Mouse (Mus musculus) left cerebral cortex, postnatal 25 days (tissue): ENCODE measurements around the gene Csad. TPM values are rescaled to one million over a fixed set of nuclear protein-coding genes. Genes with fewer than 3 reads are reported as not detected.

Experiments
- DNase-seq, 2 experiments: peaks; one replicate each; pipeline ENCODE4 v3.0.0; 2022; ENCODE audit warnings: low spot score in 2 of 2, mixed read lengths in 1 of 2
- intact Hi-C: fragments of 180-260 bp; cut with DNase I; formaldehyde crosslinking; loops from one replicate; pipeline ENCODE4 v1.15.1; 2025
- total RNA-seq, 2 experiments: library from RNA; stranded (reverse); gene quantifications; 2 replicates each; pipeline ENCODE4 v1.2.3; 2021

Gene Csad
- total RNA-seq = 10 to 100 TPM; 28.4 to 32.1 TPM

DNA sequence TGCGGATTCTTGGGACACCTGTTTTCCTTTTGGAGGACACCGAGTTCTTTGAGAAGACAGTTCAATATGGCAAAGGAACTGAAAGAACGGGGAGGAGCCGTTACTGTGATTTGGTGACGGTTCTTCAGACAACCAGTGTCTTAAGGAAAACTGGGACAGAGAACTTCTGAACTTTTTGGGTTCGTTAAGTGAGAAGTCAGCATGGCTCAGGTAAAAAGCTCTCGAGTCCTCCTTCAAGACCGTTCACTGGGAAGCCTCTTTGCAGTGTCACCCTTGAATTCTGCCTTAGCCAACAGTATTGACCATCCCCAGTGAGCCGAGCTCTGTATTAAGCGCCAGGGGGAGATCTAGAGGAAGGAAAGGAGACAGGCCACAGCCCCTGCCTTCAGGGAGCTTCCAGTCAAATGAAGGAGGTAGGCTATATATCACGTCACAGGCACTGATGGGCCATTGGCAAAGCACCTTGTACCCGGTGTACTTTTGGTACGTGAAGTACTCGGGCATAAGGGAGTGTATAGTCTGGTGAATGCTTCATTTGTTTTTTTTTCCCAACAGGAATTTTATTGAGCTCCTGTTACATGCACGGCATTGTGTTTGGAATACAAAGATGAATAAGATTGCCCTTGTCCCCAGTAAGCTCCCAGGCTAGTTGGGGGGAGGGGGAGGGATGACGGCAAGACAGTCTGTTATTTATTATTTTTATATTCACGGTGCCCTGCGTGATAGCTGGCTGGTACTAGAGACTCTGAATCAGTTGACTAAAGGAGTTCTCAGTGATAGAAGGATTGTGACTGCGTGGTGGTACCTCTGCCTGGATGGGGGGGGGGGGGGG, at the start of gene Csad:
Gene Csad (minus strand): TSS at position 51 of the 832 bp plus-strand sequence.
- no peak for DNase-seq
- intact Hi-C loops = loop anchor here (5.0 kb wide), 1 partner anchor 58 kb away; no protein-coding TSS in a partner anchor

DNA sequence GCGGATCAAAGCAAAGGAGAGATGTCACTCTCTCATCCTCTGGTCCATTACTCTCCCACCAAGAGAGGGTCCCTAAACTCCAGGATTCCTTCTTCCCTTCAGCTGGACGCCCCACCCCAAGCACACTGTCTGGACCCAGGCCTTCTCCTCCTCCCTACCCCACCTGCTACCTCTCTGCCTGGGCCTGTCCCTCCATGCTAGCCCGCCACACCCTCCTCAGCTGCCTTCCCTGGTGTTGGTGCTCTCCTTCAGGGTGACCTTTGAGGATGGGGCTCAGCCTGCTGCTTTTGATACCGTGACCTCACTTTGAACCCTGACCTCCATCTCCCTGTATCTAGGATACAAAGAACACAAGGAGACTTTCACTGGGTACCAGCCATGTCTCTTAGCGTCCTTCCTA, 46.0 kb upstream of the Csad start:
- intact Hi-C loops = no loop called here
- DNase-seq = no peak

DNA sequence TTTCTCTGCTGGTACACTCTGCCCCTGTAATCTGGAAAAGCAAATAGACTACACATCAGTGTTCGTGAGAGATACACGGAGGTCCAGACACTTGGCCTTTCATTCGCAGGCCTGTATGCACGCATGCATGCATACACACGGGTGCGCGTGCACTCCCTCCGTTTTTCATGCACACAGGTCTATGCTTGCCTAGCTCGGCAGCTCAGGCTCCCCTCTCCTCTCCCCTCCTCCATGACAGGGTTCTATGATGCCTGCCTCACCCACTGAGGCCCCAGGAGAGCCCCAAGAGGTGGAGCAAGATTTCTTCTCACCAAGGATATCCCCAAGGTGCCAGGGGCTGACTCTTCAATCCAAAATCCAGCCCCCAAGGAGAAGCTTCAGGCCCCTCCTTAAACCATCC, 45.4 kb upstream of the Csad start:
- intact Hi-C loops = no loop called here
- DNase-seq = no peak

DNA sequence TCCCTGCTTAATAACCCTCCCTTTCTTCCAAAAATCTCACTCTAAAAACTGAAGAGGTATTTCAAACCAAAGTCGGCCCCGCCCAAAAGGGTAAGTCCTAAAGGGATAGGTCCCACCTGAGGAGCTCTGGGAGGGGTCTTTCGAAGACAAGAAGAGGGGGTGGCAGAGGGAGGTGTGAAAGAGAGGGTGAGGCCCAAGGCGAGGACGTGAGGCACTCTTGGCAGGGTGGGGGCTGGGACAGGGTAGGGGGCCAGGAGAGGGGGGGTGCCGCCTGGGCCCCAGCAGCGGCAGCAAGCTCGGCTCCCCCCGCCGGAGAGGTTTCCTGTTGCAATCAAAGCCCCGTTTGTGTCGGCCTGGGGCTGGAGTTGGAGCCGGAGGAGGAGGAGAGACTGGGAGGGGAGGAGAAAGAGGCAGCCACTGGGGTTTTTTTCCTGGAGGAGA, 44.7 kb upstream of the Csad start:
- DNase-seq = peak; percentile 21 to 43
- intact Hi-C loops = no loop called here

- no peak for DNase-seq
- intact Hi-C loops = no loop called here
Measured at GRCm38 (mm10) chr15:102248812-102249191, 44.3 kb upstream of the Csad start.

DNA sequence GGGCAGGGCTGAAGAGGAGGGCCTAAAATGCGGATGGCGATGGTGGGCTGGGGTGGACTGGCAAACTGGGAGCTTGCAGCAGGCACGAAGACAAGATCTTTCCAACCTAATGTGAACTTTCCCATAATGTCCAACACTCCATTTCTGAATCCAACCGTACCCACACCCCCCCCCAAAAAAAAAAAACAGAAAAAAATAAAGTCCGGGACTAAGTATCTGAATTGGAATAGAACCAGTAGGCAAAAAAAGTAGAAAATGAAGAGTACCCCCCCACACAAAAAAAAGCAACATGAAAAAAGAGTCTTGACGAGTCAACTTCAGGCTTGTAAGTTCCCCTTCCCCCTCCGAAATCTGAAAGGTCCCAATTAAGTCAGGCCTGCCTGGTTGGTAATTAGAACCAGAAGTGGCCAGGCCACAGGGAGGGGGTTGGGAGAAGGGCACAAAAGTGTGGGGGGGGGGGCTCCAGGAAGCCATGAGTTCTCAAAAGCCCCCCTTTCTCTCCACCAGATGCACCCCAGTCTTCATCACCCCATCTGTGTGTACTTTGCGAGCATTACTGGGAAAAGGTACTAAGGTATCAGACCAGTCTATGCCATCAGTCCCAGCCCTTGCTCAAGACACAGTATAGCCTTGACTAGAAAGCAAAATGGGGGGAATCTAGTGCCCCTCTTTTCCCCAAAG, 43.7 kb upstream of the Csad start:
- intact Hi-C loops = no loop called here
- DNase-seq = no peak

GRCm38 (mm10) chr15:102247252-102248130, 43.0 kb upstream of the Csad start:
- intact Hi-C loops = no loop called here
- peak in 1 of 2 experiments; percentile 28 for DNase-seq

GRCm38 (mm10) chr15:102246866-102247251, 42.3 kb upstream of the Csad start:
- DNase-seq = peak; percentile 85 to 93
- intact Hi-C loops = loop anchor here (1.0 kb wide), 1 partner anchor 44 kb away; the partner anchor contains the start of gene Zfp740

GRCm38 (mm10) chr15:102245891-102246741, 41.6 kb upstream of the Csad start:
- DNase-seq = peak; percentile 79 to 85
- intact Hi-C loops = loop anchor here (1.0 kb wide), 1 partner anchor 43 kb away; the partner anchor contains the start of gene Zfp740

DNA sequence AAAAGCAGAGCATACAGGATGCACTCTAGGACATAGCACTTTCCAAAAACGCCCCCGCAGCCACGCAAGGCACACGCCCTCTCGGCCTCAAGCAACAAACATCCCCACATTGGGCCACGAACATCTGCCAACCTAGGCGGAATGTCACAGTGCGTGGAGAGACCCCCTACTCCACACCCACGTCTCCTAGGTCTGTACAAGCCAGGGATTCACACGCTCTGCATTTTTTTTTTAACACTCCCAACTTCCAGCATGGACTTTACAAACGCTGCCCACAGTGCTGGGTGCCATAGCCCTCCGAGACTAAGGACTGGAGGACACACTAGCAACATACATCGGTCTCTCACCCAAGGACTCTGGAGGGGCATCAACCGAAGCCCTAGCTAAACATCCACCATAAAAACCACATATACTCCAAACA, 40.9 kb upstream of the Csad start:
- DNase-seq = peak in 1 of 2 experiments; percentile 21
- intact Hi-C loops = no loop called here

- intact Hi-C loops = loop anchor here (5.0 kb wide), 1 partner anchor 73 kb away; no protein-coding TSS in a partner anchor
- DNase-seq = no peak
Measured at GRCm38 (mm10) chr15:102244306-102245191, 40.0 kb upstream of the Csad start.

DNA sequence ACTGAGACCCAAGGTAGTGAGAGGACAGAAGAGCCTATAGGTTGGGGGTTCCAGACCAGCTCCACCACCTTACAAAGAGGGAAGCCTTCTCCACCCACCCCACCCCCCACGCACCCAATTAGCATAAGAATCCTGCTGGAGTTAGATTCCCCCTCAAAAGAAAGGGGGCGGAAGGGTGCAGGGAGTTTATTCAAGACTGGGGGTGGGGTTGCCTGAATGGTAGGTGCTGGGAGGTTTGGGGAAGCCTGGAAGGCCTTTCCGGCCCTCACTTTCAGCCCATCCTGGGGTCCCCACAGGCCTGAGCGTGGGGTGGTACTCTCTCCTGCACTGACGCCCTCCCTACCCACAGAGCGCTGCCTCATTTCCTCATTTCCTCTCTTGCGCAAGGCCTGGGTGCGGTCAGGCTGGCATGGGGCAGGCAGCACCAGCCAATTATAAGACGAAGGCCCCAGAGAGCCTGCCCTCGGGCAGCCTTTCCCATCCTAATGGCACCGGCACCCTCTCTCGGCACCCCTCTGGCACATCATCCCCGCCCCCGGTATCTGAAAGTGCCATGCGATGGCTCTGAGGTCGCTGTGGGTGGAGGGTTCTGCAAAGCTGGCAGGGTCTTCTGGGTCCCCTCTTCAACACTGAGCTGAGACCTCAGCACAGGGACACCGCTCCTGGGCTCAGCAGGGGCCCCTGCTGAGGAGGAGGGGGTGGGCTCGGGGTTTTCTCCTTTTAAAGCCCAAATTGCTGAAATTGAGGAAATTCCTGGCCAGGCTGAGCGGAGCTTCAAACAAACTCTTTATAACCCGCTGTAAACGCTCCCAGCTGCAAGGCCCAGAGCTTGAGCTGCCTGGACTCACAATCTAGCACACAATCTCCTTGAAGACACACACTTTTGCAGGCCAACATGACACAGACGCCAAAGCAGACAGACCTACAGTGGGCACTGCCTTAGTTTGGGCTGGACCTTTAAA, 39.0 kb upstream of the Csad start:
- intact Hi-C loops = loop anchor here (5.0 kb wide), 1 partner anchor 74 kb away; no protein-coding TSS in a partner anchor
- no peak for DNase-seq

DNA sequence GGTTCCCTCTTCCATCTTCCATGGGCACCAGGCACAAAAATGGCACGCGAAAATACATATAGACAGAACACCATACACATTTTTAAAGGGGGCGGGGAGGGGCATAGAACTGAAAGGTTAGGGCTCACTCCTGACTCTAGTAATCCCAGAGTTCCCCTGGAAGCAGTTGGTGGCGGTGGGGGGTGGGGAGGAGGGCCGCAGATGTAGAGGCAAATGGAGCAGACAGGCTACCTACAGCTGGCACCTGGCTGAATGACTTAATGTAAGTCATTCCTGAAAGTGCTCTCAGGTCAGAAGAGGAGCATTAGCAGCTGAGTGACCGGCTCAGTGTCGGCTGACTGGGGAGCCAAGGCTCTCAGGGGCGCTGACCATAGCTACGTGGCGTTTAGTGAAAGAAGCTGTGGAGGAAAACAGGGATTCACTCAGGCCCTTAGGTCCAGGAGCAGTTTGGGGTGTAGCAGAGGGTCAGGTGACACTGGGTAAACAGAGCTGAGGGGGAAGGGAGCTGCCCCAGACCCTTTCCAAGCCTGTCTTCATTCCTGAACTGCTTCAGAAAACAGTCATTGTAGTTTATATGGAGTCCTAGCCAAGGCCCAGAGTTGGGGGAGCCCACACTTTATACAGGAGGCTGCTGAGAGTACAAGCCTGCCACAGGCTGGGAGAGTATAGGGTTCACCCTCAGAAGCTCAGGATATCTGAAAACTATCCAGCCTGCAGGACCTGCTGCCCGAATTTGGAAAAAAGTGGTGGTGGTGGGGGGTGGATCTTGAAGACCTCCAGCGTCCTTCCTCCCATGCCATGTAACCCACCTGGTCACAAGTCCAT, 38.1 kb upstream of the Csad start:
- intact Hi-C loops = loop anchor here (5.0 kb wide), 1 partner anchor 75 kb away; no protein-coding TSS in a partner anchor
- no peak for DNase-seq

DNA sequence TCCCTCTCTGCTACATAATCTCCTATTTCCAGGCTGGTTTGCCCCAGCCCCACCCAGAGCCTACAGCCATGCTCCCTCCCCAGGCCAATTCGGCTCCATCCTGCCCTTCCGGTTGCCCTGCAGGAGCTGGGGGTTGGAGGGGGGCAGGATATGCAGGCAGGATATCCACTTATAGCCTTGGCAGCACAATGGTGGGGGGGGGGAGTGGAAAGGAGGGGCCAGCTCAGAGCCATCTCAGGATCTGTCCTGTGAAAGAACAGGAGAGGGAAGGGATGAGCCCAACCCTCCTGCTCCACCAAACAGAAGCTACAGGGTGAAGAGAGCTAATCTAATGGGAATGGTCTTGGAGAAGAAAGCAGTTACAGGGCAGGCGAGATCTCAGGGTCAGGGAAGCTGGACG, 36.1 kb upstream of the Csad start:
- DNase-seq = no peak

GRCm38 (mm10) chr15:102239851-102240250, 35.3 kb upstream of the Csad start:
- DNase-seq = no peak
- intact Hi-C loops = loop anchor here (2.0 to 5.0 kb wide), 2 partner anchors 39 to 77 kb away; partner anchors contain the start of gene Mfsd5

More for the DNA sequence above, 36.1 kb upstream of the Csad start:
- intact Hi-C loops = loop anchor here (5.0 kb wide), 1 partner anchor 77 kb away; no protein-coding TSS in a partner anchor

DNA sequence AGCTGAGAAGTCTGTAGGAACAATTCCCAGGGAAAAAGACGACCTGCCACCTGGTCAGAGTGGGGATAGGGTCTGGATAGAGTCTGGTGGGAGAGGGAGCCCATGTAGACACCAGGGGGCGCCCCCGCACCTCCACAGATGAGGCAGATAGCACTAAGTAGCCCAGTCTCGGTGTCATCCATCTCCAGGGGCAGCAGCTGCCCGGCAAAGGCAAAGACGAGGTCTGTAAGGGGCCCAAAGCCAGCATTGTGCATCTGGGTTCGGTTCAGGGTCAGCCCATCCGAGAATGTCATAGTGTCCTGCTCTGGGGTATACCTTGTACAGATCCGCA, 34.7 kb upstream of the Csad start:
- intact Hi-C loops = loop anchor here (2.0 kb wide), 1 partner anchor 40 kb away; the partner anchor contains the start of gene Mfsd5
- peak; percentile 69 to 70 for DNase-seq
